Mouse (Mus musculus): ENCODE results near the gene Bzw2. TPM values are rescaled to one million over a fixed set of nuclear protein-coding genes. Genes with fewer than 3 reads are reported as not detected.
A peak's percentile ranks its signal among the peaks of the same experiment; 100 is the strongest.

The Bzw2 gene
- polyA plus RNA-seq, 1 experiment = 42.4 TPM

DNA sequence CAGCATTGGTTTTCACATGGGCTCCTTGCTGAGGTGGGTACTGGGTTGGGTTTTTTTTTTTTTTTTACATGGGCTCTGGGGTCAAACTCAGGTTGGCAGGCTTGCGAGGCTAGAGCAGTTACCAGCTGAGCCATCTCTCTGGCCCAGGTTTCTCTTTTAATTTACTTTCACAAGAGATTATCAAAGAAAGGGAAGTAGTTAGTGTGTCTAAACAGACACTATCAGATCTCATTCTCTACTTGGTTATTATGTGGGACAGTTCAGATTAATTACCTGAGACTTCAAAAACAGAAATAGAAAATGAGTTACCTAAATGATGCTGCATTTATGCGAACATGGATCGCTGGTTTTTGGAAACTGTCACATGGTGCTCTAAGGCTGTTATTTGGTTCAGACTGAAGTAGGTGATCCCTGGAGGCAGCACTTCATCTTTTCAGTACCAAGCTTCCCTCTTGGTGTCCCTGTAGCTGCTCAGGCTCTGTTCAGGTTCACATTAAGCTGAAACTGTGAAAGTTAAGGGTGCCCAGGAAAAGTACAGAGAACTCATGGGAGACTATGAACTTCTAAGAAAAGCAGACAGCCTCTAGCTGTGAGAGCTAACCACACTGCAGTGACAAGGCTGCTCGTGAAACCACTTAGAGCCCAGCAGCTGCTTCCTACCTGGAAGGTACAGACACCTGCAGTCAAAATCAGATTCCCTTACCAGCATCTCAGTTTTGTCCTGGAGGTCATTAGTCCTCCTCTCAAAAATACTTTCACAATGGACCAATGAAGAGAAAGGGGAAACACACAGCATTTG is 79.6 kb downstream of the Bzw2 start:
- no peak for DNase-seq (ENCODE audit: extremely low spot score in 1 of 2, low spot score in 1 of 2)

DNA sequence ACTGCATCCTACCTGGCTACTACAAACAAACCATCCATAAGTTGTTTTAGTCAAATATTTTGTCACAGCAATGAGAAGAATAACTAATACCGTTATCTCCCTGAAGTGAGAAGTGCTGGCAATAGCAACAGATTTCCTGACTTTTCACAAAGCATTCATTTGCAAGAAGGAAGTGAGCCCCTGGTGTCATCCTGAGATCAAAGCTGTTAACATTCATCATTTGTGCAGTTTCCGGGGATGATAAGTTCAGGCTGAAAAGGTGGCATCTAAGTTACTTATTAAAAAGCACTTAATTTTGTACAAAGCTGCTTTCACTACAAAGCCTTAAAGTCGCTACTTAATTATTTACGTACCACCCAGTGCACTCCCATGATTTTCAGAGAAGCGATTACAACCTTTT is 85.0 kb downstream of the Bzw2 start:
- DNase-seq (ENCODE audit: extremely low spot score in 1 of 2, low spot score in 1 of 2) = no peak

DNA sequence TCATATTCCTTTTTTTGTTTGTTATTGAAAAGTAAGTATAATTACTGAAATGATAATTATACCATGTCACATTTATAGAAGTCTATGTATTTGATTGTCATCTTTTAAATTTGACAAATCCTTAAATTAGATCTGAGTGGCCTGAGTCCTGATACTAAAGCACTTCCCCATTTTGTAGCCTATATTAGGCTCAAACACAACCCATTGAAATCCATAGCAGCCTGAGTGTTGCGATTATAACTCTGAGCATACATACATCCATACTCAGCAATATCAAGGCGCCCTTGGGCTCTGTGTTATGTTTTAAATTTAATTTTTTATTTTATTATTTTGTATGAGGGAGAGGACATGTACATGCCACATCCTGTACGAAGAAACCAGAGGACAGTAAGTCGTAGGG is 87.6 kb downstream of the Bzw2 start:
- DNase-seq (ENCODE audit: extremely low spot score in 1 of 2, low spot score in 1 of 2) = no peak

DNA sequence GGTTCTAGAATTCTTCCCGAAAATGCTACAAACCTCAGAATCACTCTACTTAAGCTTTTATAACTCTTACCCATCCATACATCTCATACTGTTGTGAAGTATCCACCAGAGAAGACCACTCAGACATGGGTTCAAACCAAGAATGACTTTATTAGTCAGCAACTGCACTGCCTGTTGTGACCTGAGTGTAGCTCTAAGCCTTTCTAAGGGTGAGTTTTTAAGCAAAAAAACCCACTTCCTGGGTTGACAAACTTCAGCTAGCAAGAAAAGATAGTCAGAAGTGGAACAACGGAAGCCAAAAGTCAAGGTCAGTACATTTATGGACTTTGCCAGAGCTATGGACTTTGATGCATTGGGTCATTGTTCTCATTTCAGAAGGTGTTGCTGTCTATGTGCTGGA is 90.3 kb downstream of the Bzw2 start:
- DNase-seq (ENCODE audit: extremely low spot score in 1 of 2, low spot score in 1 of 2) = no peak

DNA sequence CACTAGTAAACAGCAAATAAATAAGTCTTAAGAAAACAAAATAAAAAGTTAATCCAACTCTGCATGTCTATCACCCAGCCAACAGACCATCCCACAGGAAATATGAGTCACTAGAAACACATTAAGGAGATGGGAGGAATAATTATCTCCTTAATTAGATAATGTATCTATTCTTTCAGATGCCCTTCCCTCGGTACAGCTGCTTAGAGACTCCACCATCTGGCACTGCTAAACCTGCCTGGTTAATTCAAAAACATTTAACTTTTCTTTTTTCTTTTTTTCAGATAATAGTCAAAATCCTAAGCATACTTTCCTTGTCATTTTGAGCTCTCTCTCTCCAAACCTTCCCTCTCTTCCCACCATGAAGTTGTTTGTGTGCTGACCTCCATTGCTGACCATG is 92.0 kb downstream of the Bzw2 start:
- DNase-seq (ENCODE audit: extremely low spot score in 1 of 2, low spot score in 1 of 2) = peak in 1 of 2 experiments; percentile 51

DNA sequence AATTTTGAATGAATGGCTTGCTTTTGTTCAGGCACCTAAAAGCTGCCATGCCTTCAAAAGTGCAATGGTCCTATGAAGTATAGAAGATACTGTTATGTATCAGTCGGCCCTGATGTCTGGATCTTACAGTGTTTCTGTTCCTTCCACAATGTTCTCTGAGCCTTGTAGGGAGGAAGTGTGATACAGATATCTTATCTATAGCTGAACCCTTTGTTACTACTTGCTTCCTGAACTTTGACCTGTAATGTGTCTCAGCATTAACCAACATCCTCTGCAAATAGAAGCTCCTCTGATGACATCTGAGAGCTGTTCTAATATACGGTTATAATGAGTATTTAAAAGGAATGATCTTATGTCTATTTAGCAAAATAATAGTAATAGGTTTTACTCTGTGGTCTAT is 100.2 kb downstream of the Bzw2 start:
- DNase-seq (ENCODE audit: extremely low spot score in 1 of 2, low spot score in 1 of 2) = no peak

DNA sequence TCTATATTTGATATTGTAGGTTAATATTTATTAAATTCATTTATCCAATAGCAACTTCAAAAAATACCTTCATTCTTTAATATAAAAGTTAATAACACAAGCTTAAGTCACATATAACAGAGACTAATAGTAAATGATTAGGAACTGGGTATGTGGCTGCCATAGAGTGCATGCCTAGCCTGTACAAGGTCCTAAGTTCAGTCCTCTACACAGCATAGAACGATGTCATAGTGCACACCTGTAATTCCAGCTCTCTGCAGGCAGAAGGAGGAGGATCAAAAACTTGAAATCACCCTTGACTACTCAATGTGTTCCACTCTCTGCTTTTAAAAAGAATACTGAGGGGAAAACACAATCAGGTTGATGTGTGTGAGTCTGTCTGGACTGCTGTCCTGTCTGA is 107.6 kb downstream of the Bzw2 start:
- DNase-seq (ENCODE audit: extremely low spot score in 1 of 2, low spot score in 1 of 2) = no peak

DNA sequence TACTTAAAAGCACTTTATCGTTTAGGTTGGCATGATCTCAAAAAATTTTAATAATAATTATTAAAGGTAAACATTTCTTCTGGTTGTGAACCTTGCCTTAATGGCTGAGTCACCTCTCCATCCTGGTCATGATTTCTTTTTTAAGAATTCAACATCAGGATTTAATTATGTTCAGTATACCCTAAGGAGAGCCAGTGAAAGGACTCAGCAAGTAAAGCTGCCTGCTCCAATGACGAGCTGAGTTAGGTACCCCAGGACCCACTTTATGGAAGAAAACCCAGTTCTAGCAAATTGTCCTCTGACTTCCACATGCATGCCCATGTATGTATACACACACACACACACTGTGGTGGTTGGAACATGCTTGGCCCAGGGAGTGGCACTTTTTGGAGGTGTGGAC is 110.3 kb downstream of the Bzw2 start:
- no peak for DNase-seq (ENCODE audit: extremely low spot score in 1 of 2, low spot score in 1 of 2)

DNA sequence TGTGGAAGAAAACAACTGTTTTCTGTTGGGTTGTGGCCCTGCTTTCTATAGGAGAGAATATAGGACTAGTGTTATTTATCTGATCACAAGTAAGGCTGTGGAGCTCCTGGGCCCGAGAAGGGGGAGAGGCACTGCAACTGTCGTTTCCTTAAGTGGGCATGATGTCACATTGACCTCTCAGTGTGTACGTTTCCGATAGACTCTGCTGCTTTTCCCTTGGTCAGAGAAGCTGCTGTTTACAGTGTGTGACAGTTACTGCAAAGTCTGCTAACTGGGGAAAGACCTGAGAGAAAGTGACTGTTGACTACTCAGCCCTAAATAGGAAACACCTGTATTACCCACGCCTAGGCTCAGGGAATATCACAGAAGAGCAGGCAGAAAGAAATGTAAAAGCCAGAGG is 111.7 kb downstream of the Bzw2 start:
- DNase-seq (ENCODE audit: extremely low spot score in 1 of 2, low spot score in 1 of 2) = no peak

DNA sequence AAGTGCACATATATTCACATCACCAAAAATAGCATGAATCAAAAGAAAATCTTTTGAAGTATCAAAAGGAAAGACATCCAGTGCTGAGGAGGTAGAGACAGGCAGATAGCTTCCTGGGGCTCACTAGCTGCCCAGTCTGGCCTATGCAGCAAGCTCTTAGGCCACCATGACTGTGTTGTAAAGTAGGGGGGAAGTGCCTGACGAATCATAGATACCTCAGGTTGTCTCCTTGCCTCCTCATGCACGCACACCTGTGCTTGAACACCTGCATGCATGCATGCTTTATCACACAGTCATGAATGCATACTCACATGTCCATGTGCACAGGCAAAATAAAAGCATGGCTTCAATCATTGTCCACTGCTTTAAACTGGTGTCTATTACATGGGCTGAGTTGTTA is 113.2 kb downstream of the Bzw2 start:
- no peak for DNase-seq (ENCODE audit: extremely low spot score in 1 of 2, low spot score in 1 of 2)

DNA sequence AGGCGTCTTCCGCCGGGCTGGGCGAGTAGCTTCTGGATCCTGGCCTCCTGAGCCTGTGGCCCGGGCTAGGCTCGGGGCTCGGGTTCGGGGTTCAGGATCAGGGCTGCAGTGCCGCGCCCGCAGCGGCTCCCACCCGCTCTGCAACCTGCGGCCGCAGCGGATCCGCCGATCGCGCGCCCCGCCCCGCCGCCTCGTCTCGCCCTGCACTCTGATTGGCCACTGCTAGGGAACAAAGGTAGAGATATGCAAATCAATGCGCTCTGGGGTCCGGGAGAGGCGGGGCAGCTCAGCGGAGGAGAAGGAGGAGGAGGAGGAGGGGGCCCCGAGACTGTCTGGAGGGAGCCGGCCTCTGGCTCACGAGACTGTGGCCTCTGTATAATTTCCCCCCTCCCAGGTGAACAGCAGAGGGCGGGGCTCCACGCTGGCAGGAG is 115.5 kb downstream of the Bzw2 start, which contains the start of gene Tspan13:
Gene Tspan13, minus strand, starts transcription at position 153 of the 431 bp plus-strand sequence.
- DNase-seq (ENCODE audit: extremely low spot score in 1 of 2, low spot score in 1 of 2) = peak; percentile 80 to 93

Other genes starting within 250 kb of the Bzw2 start
- gene Agr3, start 232.5 kb downstream of the Bzw2 start, polyA plus RNA-seq (2012; rRNA removed) = 0.48 and 0.56 TPM in 2 replicates
- gene Agr2, start 165.2 kb downstream of the Bzw2 start, polyA plus RNA-seq (2012; rRNA removed) = 0.18 and 0.82 TPM in 2 replicates
- gene Tspan13, start 115.6 kb downstream of the Bzw2 start, polyA plus RNA-seq (2012; rRNA removed) = 137 and 158 TPM in 2 replicates
- 41.3 and 43.4 TPM in 2 replicates for gene Ankmy2, start 966 bp downstream of the Bzw2 start, polyA plus RNA-seq (2012; rRNA removed)
- not detected in 2 replicates for gene Lrrc72, start 95.3 kb upstream of the Bzw2 start, polyA plus RNA-seq (2012; rRNA removed)
- 0.40 and 0.80 TPM in 2 replicates for gene Sostdc1, start 156.1 kb upstream of the Bzw2 start, polyA plus RNA-seq (2012; rRNA removed)
- 5.7 and 6.0 TPM in 2 replicates for gene Ispd, start 223.4 kb upstream of the Bzw2 start, polyA plus RNA-seq (2012; rRNA removed)
- gene D630036H23Rik, start 224.1 kb upstream of the Bzw2 start, polyA plus RNA-seq (2012; rRNA removed) = 0.44 and 0.71 TPM in 2 replicates